In genomic region chr13:85288574-85288842, GRCm38 (mm10) we compare ENCODE assay signal across 8 mouse cellular contexts. TPM values are rescaled to one million over a fixed set of nuclear protein-coding genes. Genes with fewer than 3 reads are reported as not detected.
DNase-seq lines count a peak whose midpoint lies in the region; ATAC-seq and TF ChIP-seq lines count a peak whose summit lies in the region.

No protein-coding gene starts in this region.

- H3K36me3 ChIP-seq in megakaryocyte, embryonic 14.5 days (replicated peaks; ENCODE audit: low read length) = peaks cover 4% of the 10 kb centered on the region
- H3K36me3 ChIP-seq in limb, embryonic 10.5 days = no peaks in the 10 kb centered on the region
- no peaks in the 10 kb centered on the region for H3K36me3 ChIP-seq in small intestine, adult 2 months (ENCODE audit: control insufficient read depth, insufficient read depth, low read length)

- peak; percentile 78 for DNase-seq in adrenal gland, adult 2 months
- DNase-seq in adrenal gland, postnatal 10 days = no peak
- DNase-seq in limb, embryonic 10.5 days (ENCODE audit: low spot score) = no peak
- DNase-seq in adipocyte (ENCODE audit: low spot score) = no peak
- no peak for DNase-seq in right cerebral cortex, adult 2 months (ENCODE audit: low spot score in 2 of 2)

- no peaks in the 10 kb centered on the region for H3K9me3 ChIP-seq in megakaryocyte, embryonic 14.5 days
- no peaks in the 10 kb centered on the region for H3K9me3 ChIP-seq in limb, embryonic 10.5 days (replicated peaks)

- ATAC-seq in megakaryocyte, adult 5-6 weeks (ENCODE audit: poor library complexity, severe bottlenecking) = no peak

- under 1% methylated on average over 35 of the region's 35 CpGs for WGBS in limb, embryonic 10.5 days
- under 1% methylated on average over 34 of the region's 35 CpGs for WGBS in small intestine, adult 2 months

- no peaks in the 10 kb centered on the region for H3K27me3 ChIP-seq in megakaryocyte, embryonic 14.5 days (replicated peaks)
- H3K27me3 ChIP-seq in limb, embryonic 10.5 days (ENCODE audit: low read depth, poor library complexity, severe bottlenecking) = no peaks in the 10 kb centered on the region
- H3K27me3 ChIP-seq in small intestine, adult 2 months (ENCODE audit: control insufficient read depth, insufficient read depth, low read length) = no peaks in the 10 kb centered on the region

- TF ChIP-seq CTCF in small intestine, adult 2 months (IDR thresholded peaks at IDR 0.05; ENCODE audit: extremely low read depth, insufficient read length, insufficient replicate concordance, low read depth, low read length) = no peak

- TF ChIP-seq POLR2A in small intestine, adult 2 months (IDR thresholded peaks at IDR 0.05; ENCODE audit: low read depth, low read length) = no peak

- peak overlapping the region; percentile 98 for H3K27ac ChIP-seq in limb, embryonic 10.5 days
- peak overlapping the region; percentile 78 for H3K27ac ChIP-seq in small intestine, adult 2 months (ENCODE audit: insufficient read depth, low read depth, low read length)

- peaks cover 15% of the 10 kb centered on the region; the same call in 1 of the 2 replicates for H3K4me1 ChIP-seq in megakaryocyte, embryonic 14.5 days
- H3K4me1 ChIP-seq in limb, embryonic 10.5 days = 0 out of 2 replicates have a peak, but pooled peaks cover 3% of the 10 kb centered on the region
- no peaks in the 10 kb centered on the region for H3K4me1 ChIP-seq in small intestine, adult 2 months (ENCODE audit: control insufficient read depth, insufficient read depth, insufficient read length, low read length)

- peak overlapping the region; percentile 99 for H3K4me3 ChIP-seq in megakaryocyte, embryonic 14.5 days (replicated peaks)
- H3K4me3 ChIP-seq in limb, embryonic 10.5 days = peak overlapping the region; percentile 91
- peak overlapping the region; percentile 85 for H3K4me3 ChIP-seq in small intestine, adult 2 months (ENCODE audit: low read depth, low read length)

RNA-seq across cellular contexts. Expression of gene Rasa1, which starts 0.4 kb away (rescaled TPM):
- 10 to 100 TPM; 36.7 to 46.2 TPM for total RNA-seq in adrenal gland, adult 2 months (2021)
- polyA plus RNA-seq in adrenal gland, adult 2 months (2012; rRNA removed) = 4.1 and 4.5 TPM in 2 replicates
- 10 to 100 TPM; 41.9 to 48.9 TPM for total RNA-seq in adrenal gland, postnatal 10 days (2021)
- polyA plus RNA-seq in megakaryocyte, embryonic 14.5 days (2012; ENCODE audit: insufficient read depth, low replicate concordance) = 1.8 and 2.4 TPM in 2 replicates
- 67.5 and 93.6 TPM in 2 replicates for total RNA-seq in megakaryocyte, adult 5-6 weeks (2015)
- total RNA-seq in megakaryocyte, adult 5-6 weeks (2017) = 58.4 and 92.6 TPM in 2 replicates
- polyA plus RNA-seq in limb, embryonic 10.5 days (2016; fragmentation: Nextera tagmentation; extraction: Ambion mirVana) = 38.8 and 48.7 TPM in 2 replicates
- polyA plus RNA-seq in small intestine, adult 2 months (2012; rRNA removed) = 1.5 and 3.2 TPM in 2 replicates
